Mouse (Mus musculus) bone marrow macrophage, adult 2 months (primary cell): ENCODE data around the gene Dlgap5. TPM values are rescaled to one million over a fixed set of nuclear protein-coding genes. Genes with fewer than 3 reads are reported as not detected.

Experiments used
- H3K27ac ChIP-seq: 2 replicates; pipeline ENCODE4 v1.5.1; 2012; ENCODE audit warnings: low read depth, low read length; ENCODE audit not compliant: insufficient read depth
- H3K4me1 ChIP-seq: 2 replicates; pipeline ENCODE4 v1.6.1; 2012; ENCODE audit warnings: low read length; ENCODE audit not compliant: control insufficient read depth, insufficient read depth
- H3K4me3 ChIP-seq: 2 replicates; pipeline ENCODE4 v1.5.1; 2012; ENCODE audit warnings: mild to moderate bottlenecking, low read length, moderate library complexity; ENCODE audit not compliant: insufficient read depth
- CTCF ChIP-seq: IDR thresholded peaks from 2 replicates; pipeline ENCODE4 v1.5.1; 2012; ENCODE audit warnings: low read depth, mild to moderate bottlenecking, low read length, moderate library complexity
- POLR2A ChIP-seq: IDR thresholded peaks from 2 replicates; pipeline ENCODE4 v1.6.1; 2012; ENCODE audit warnings: mild to moderate bottlenecking, low read depth, low read length, borderline replicate concordance
- polyA plus RNA-seq: library from polyadenylated mRNA; stranded (reverse); fragments of >200 nt; gene quantifications from 2 replicates; pipeline ENCODE4 v1.2.4, GENCODE M21; 2012; ENCODE audit not compliant: missing spikeins, insufficient read depth, insufficient read length

The Dlgap5 gene
- polyA plus RNA-seq, 1 experiment = 22.7 TPM

DNA sequence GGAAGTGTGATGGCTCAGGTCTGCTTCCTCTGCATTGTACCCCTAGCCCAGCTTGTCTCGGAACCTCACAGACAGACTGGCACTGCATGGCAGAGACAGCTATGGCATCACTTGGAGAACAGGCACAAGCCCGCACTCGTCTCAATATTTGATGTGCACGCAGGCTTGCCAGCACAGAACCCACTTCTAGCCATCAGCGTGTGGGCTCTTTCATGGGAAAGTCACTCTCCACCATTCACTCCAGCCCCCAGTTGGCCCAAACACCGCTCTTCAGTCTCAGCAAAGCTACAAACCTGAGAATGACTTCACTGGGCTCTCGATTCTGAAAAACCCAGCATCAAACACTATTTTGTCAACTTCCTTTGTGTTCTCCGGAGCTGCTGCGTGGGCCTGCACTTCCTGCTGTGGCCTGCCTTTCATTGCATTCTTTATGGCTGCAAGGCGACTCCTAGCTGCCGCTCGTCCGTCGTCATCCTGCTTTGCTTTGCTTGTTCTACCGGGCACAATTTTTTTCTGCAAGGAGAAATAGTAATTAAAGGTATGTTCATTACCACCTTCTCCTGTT lies 22.7 kb downstream of the Dlgap5 start:
- H3K27ac ChIP-seq = no peak overlapping the region
- H3K4me1 ChIP-seq = peaks cover 9% of the 10 kb centered on the region

DNA sequence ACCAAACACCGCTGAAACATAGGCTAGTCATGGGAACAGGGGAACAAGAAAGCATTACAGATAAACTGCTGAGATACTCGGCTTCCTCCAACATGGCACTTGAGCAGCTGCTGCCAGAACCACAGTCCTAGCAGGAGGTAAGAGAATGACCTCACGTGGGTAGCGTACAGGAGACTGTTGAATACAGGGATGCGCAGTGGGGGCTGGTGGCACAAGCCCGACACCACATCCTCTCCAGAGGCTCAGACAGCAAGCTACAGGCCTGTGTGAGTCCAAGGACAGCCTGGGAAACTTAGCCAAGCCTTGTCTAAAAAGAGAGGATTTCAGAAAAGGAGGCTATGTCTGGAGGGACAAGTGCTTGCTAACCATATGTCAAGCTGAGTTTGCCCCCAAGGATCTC lies 23.2 kb downstream of the Dlgap5 start:
- TF ChIP-seq POLR2A (no peak), CTCF (no peak)
- peaks cover 9% of the 10 kb centered on the region for H3K4me1 ChIP-seq
- H3K27ac ChIP-seq = no peak overlapping the region
- no peak overlapping the region for H3K4me3 ChIP-seq

More for the DNA sequence above, 22.7 kb downstream of the Dlgap5 start:
- no peak for TF ChIP-seq CTCF
- no peak for TF ChIP-seq POLR2A
- H3K4me3 ChIP-seq = no peak overlapping the region

DNA sequence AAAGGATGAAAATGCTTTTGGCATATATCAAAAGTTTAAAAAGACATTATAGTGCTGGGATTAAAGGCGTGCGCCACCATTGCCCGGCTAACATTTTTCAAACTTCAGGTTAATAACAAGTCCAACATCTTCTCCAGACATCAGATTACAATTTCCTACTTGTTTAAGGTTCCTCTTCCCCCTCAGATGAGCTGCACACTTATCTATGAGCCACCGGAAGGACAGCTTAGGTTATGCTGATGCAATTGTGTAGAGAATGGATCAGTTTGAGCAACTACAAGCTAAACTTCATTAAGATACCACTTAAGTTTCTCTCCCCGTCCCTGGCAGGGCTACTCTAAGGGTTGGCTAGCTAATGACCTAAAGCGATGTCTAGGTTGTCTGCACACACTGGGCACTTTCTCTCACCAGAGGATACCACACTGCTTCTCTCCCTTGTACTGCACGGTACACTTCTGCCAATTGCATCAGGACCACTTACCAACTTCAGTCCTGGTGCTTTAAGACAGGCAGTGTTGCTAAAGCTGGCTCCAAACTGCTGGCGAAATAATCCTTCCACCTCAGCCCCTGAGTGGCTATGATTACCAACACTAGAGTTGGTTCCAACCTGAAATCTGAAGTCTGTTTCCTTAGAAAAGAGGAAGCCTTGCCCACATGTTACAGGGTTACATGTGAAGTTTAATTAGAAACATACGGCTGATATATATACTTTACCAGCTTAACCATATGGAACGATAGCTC lies 24.7 kb downstream of the Dlgap5 start:
- Histone ChIP-seq H3K4me1 (peaks cover 9% of the 10 kb centered on the region), H3K27ac (no peak overlapping the region), H3K4me3 (no peak overlapping the region)
- TF ChIP-seq POLR2A (no peak), CTCF (no peak)

DNA sequence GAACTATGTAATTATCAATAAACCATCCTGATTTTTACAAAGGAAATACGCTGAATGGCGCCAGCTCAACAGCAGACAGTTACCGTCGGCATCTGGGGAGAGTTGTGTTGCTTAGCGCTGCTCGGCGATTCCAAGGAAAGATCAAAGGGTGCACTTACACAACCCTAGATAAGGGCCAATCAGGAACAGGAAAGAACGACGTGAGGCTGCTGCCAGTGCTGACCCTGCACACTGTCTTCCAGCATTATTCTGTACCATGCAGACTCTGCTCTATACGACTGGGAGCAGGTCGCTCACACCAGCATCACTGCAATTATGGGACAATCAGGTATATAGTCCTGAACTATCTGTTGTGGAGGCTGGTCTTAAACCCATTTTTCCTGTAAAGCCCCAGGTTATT lies 32.1 kb downstream of the Dlgap5 start:
- no peak for TF ChIP-seq POLR2A
- TF ChIP-seq CTCF = no peak; the same call in 1 of the 2 replicates
- Histone ChIP-seq H3K27ac (no peak overlapping the region), H3K4me3 (no peak overlapping the region), H3K4me1 (no peaks in the 10 kb centered on the region)

DNA sequence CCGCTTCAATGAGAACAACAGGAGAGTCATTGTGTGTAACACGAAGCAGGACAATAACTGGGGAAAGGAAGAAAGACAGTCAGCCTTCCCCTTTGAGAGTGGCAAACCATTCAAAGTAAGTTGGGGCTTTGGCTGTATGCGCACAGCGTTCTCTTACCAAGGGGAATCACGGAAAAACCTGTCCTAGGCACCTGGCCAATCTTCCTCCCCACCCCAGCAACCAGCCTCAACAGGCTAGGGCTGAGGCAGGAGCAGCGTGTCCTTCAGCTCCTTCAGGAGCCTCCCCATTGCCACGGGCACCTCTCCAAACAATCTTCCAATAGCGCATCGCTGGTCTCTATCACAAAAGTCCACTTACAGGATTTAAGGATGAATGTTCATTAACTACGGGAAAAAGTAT lies 33.6 kb downstream of the Dlgap5 start:
- no peak for TF ChIP-seq CTCF
- peaks cover 6% of the 10 kb centered on the region for H3K4me1 ChIP-seq
- H3K27ac ChIP-seq = no peak overlapping the region
- no peak overlapping the region for H3K4me3 ChIP-seq

DNA sequence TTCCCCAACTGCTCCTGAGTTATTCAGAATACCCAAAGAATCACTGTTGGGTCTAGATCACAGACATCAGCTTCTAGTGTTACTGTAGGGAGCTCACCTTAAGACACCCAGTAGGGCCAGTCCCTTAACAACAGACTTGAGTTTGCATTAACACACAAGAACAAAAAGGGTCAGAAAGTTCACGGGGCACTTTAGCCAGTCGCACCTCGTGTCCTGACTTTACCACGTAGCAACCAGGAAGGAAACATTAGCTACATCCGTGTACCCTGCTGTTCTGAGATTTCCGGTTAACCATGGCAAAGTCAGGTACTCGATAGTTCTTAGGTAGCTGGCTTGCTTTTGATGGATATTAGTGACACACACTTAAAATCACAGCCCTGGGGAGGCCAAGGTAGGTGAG lies 34.3 kb downstream of the Dlgap5 start:
- no peak for TF ChIP-seq POLR2A
- no peak for TF ChIP-seq CTCF
- Histone ChIP-seq H3K4me1 (peaks cover 12% of the 10 kb centered on the region), H3K4me3 (no peak overlapping the region), H3K27ac (no peak overlapping the region)

DNA sequence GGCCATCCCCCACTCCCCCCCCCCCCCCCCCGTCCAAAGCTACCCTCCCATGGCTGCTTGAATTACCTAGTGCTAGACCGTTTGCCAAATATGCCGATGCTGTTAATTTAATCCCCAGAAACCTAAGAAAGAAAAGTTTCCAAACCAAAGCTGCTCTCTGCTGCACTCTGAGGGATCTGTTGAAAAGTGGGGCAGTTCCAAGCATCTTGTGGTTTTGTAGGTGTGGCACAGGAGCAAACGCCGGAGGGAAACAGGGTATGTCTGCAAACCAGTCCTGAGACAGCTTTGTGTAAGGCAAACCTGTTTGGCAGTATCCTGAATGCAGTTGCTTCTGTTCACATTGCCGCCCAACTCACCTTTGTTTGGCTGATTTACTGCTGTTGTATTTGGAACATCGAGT lies 39.9 kb downstream of the Dlgap5 start:
- TF ChIP-seq POLR2A = no peak
- no peak for TF ChIP-seq CTCF
- H3K4me1 ChIP-seq = peaks cover 25% of the 10 kb centered on the region
- peak overlapping the region; percentile 14; the same call in 1 of the 2 replicates for H3K4me3 ChIP-seq
- peak overlapping the region; percentile 17; the same call in 1 of the 2 replicates for H3K27ac ChIP-seq

DNA sequence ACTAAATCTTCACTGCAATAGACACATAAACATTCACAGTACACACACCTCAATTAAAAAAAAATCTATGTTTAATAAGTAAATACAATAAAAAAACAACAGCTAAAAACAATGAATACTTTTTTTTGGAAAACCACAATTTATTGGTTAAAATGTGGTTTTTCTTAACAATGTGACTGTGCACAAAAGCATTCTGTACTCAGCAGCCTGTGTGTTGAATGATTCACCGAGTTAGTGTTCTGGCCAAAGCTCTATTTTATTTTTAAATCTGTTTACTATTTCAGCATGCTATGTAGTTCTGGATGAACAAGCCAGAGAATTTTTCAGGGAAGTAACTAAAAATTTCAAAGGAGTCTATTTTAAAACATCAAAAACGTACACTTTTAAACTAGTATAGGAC lies 41.7 kb downstream of the Dlgap5 start:
- H3K4me3 ChIP-seq = peak overlapping the region; percentile 46
- H3K27ac ChIP-seq = peak overlapping the region; percentile 35

DNA sequence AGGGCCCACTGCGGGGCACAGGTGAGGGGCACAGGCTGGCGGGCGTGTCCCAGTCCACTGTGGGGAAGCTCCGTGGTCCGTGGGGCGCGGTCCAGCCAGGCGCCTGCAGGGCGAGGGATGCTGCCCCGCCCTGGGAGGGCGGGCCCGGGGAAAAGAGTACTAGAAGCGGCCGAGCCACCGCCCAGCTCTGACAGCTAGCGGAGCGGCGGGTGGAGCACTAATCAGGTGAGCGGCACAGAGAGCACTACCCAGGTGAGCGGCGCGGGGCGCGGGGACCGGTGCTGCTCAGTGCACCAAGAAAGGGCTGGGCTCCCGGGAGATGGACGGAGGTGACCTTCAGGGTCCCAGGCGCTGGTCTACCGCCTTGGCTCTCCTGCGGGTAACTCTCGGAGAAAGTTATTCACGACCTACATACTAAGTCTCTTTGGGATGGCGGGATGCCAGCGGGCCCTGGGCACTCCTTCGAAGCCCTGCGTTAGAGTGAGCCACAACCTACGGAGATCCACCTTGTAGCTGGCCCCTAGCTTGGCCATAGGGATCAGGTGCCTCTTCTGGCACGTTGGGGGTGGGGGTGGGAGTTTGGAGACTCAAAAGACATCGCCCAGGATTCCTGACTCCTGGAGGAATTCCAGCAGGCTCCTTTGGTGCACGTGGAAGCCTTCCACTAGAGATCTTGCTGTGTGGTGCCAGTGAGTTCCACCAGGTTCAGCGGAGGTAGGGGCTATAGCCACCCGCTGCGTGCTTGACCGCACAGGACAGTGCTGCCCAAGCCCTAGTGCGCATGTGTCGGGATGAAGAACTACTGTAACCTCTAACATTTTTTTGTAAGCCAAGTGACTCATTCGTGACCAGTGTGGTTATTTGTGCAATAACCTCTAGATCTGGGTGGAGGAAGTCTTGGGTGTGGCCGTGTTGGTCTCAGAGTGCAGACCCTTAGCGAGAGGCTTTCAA lies 44.2 kb downstream of the Dlgap5 start:
- TF ChIP-seq CTCF = no peak
- TF ChIP-seq POLR2A = no peak
- H3K4me3 ChIP-seq = peak overlapping the region; percentile 81
- peaks cover 48% of the 10 kb centered on the region for H3K4me1 ChIP-seq
- peak overlapping the region; percentile 93 for H3K27ac ChIP-seq

More for the DNA sequence above, 41.7 kb downstream of the Dlgap5 start:
- H3K4me1 ChIP-seq = peaks cover 41% of the 10 kb centered on the region
- no peak for TF ChIP-seq CTCF
- no peak for TF ChIP-seq POLR2A
